Comparison of ENCODE assay signal across 8 mouse cellular contexts in the genomic region with DNA sequence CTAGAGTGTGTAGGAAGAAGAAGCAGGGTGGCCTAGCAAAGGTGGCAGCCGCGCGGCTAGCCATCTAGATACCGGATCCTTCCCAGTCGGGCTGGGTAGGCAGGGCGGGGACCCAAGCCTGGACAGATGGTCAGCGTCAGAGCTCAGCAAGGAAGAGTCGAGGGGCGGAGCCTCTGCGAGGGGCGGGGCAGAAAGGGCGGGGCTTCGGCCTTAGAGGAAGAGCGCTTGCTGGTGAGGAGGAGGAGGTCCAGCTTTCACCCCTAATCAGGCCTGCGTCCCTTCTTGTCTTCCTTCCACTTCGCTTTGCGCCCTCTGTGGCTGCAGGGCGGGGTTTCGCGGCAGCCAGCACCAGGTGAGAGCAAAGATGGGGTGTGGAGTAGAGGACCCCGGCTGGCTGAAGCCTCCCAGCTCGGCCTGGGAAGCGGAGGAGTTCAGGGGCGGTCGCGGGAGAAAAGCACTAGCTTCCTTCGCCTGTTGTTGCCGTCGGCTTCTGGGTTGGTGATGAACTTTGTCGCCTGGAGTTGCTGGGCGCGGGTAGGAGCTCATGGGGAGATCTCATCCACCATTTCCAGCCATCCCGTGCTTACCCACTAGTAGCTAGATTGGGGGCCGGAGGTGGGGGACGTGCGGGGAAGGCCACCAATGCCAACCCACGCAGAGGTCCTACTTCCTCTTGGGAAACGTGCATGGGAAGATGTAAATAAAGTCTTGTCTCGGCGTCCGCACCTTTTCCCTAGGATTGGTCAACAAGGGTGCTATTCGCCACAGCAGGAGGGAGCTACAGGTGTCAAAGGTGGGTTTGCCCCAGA. TPM values are rescaled to one million over a fixed set of nuclear protein-coding genes. Genes with fewer than 3 reads are reported as not detected.
DNase-seq lines count a peak whose midpoint lies in the region; ATAC-seq lines count a peak whose summit lies in the region.

TSS of gene Tmem159 (plus strand) at position 190 of the 809 bp plus-strand sequence.

- no peaks in the 10 kb centered on the region for H3K9me3 ChIP-seq in intestine, embryonic 15.5 days

- DNase-seq in adrenal gland, postnatal 14 days = peak; percentile 93
- peak; percentile 77 for DNase-seq in embryo, embryonic 11.5 days (ENCODE audit: low read depth, low spot score)
- DNase-seq in gastrocnemius, postnatal 4 days (ENCODE audit: low spot score in 2 of 2) = peak; percentile 71 to 88
- DNase-seq in left cerebral cortex, postnatal 36 days (ENCODE audit: low spot score in 2 of 2) = peak; percentile 50 to 59
- peak; percentile 90 for DNase-seq in mesoderm, embryonic 11.5 days (ENCODE audit: low read depth, low spot score)
- DNase-seq in right cerebral cortex, postnatal 14 days = peak; percentile 46
- DNase-seq in urinary bladder, postnatal 25 days (ENCODE audit: low spot score) = peak; percentile 85

- H3K36me3 ChIP-seq in intestine, embryonic 15.5 days = 0 out of 2 replicates have a peak, but pooled peaks cover 3% of the 10 kb centered on the region

- under 1% methylated on average over 42 of the region's 42 CpGs for WGBS in intestine, embryonic 15.5 days

- ATAC-seq in intestine, embryonic 15.5 days = peak; percentile 96

- H3K27me3 ChIP-seq in intestine, embryonic 15.5 days (replicated peaks) = no peaks in the 10 kb centered on the region

- intact Hi-C loops in left cerebral cortex, postnatal 36 days (cut with DNase I) = no loop called here

- H3K4me3 ChIP-seq in intestine, embryonic 15.5 days (replicated peaks) = peak within 1 kb of the TSS; percentile 80

- H3K4me2 ChIP-seq in intestine, embryonic 15.5 days (replicated peaks) = peak within 1 kb of the TSS; percentile 94

- H3K4me1 ChIP-seq in intestine, embryonic 15.5 days (replicated peaks) = peaks cover 9% of the 10 kb centered on the region

- peak within 1 kb of the TSS; percentile 73 for H3K27ac ChIP-seq in intestine, embryonic 15.5 days

- H3K9ac ChIP-seq in intestine, embryonic 15.5 days = peak within 1 kb of the TSS; percentile 75

RNA-seq across cellular contexts. Expression of gene Tmem159, which starts in this region (rescaled TPM):
- 46.4 and 59.7 TPM in 2 replicates for total RNA-seq in adrenal gland, postnatal 14 days (2021)
- total RNA-seq in gastrocnemius, postnatal 4 days (2021) = 10 to 100 TPM; 11.2 to 11.4 TPM
- 27.7 and 28.5 TPM in 2 replicates for polyA plus RNA-seq in intestine, embryonic 15.5 days (2015; fragmentation: Nextera tagmentation; extraction: Ambion mirVana)
- total RNA-seq in left cerebral cortex, postnatal 36 days (2021) = 10 to 100 TPM; 13.4 to 14.0 TPM

Comparison
In these comparisons a context has a peak if more than half of its experiments do, and no peak if none do; other contexts are left out.
1. Peak in every context shown above with its lines: DNase-seq, ATAC-seq, H3K4me3 ChIP-seq and H3K27ac ChIP-seq.